Mouse (Mus musculus): ENCODE results near the gene Frrs1. TPM values are rescaled to one million over a fixed set of nuclear protein-coding genes. Genes with fewer than 3 reads are reported as not detected.

The Frrs1 gene
- polyA plus RNA-seq, 1 experiment from 2014 or later = 7.5 TPM

DNA sequence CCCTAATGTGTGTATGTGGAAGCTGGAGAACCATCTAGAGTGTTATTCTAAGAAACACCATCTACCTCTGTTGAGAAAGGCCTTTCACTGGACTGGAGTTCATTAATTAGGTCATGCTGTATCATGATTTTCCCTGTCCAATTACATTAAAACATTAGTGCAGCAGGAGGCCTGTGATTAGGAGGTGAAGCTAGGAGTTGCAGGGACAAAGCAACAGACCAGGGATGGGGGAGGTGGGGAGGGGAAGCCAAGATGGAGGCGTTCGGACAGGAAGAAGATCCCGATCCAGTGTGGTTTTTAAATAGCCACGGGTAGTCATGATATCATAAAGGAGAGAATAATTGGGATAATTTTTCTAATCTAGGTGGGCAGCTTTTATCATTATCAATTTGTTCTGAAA is 57.8 kb downstream of the Frrs1 start:
- Histone ChIP-seq H3K36me3 (ENCODE audit: control insufficient read depth, insufficient read depth, low read length) (no peaks in the 10 kb centered on the region), H3K4me2 (ENCODE audit: low read depth, low read length) (no peak overlapping the region), H3K4me3 (ENCODE audit: low read length) (no peak overlapping the region), H3K4me1 (replicated peaks; ENCODE audit: control insufficient read depth, insufficient read depth, low read length) (no peaks in the 10 kb centered on the region), H3K27ac (ENCODE audit: low read length) (no peak overlapping the region), H3K27me3 (ENCODE audit: control insufficient read depth, insufficient read depth, low read depth, low read length) (no peaks in the 10 kb centered on the region), H3K9ac (ENCODE audit: low read length) (no peak overlapping the region), H3K9me3 (ENCODE audit: control insufficient read depth, low read length) (no peaks in the 10 kb centered on the region)
- 88% methylated on average over 4 of the region's 4 CpGs for WGBS
- no peak for ATAC-seq (ENCODE audit: low read depth)

DNA sequence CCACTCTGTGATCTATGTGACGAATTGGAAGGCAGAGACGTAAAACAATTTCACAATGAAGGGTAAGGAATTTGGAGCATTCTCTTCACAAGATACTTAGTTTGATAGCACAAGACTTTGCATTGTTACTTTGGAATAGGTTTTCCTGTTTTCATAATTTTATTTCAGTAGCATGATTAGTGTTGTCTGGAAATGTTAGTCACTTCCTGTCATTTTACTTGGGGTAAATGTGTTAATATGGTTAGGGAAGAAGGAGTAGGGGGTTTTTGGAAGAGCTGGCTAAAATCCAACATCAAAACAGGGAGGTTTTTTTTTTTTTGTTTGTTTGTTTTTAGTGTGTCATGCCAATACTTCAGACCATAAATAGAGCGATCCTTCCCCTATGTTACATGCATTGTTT is 62.3 kb downstream of the Frrs1 start:
- WGBS = 54% methylated on average over 3 of the region's 3 CpGs
- Histone ChIP-seq H3K27me3 (ENCODE audit: control insufficient read depth, insufficient read depth, low read depth, low read length) (peaks cover 7% of the 10 kb centered on the region), H3K9ac (ENCODE audit: low read length) (no peak overlapping the region), H3K4me3 (ENCODE audit: low read length) (no peak overlapping the region), H3K27ac (ENCODE audit: low read length) (no peak overlapping the region), H3K36me3 (ENCODE audit: control insufficient read depth, insufficient read depth, low read length) (no peaks in the 10 kb centered on the region), H3K4me1 (replicated peaks; ENCODE audit: control insufficient read depth, insufficient read depth, low read length) (no peaks in the 10 kb centered on the region), H3K4me2 (ENCODE audit: low read depth, low read length) (no peak overlapping the region), H3K9me3 (ENCODE audit: control insufficient read depth, low read length) (no peaks in the 10 kb centered on the region)
- no peak for ATAC-seq (ENCODE audit: low read depth)

DNA sequence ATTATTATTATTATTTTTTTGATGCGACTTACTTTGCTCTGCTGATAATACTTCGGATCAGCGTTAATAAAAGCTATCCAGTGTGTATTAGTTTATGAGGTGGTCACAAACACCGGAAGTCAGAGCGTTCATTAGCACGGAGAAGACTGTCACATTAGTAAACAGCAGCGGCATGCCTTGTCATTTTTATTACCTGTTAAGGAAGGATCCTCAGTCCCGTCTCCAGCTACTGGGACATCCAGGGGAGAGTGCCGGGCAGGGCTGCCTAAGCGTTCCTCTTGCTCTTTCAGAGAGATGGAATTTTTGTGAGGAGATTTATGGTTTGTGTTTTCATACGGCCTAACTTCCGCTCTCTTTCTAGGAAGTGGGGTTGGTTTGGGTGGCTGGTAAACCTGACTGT is 63.8 kb downstream of the Frrs1 start:
- H3K27me3 ChIP-seq (ENCODE audit: control insufficient read depth, insufficient read depth, low read depth, low read length) = peaks cover 11% of the 10 kb centered on the region
- no peak for ATAC-seq (ENCODE audit: low read depth)

DNA sequence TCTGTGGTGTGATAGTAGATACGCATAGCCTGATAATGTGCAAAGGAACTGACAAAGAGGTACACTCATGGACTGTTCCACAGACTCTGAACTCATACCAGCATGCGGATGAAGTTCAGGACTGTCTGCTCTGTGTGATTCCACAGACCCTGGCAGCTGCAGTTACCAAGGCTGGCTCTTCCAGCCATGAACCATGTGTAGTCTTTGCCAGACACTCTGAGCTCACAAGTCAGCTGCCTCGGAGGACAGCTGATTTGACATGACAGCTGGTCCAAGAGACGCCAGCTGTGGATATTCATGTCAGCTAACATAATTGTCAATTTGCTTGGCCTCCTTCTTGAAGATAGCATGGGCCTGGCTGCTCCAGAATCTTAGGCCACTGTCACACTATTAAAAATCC is 69.7 kb downstream of the Frrs1 start:
- H3K9ac ChIP-seq (ENCODE audit: low read length) = no peak overlapping the region
- WGBS = 57% methylated on average over 4 of the region's 4 CpGs
- H3K36me3 ChIP-seq (ENCODE audit: control insufficient read depth, insufficient read depth, low read length) = no peaks in the 10 kb centered on the region
- H3K9me3 ChIP-seq (ENCODE audit: control insufficient read depth, low read length) = no peaks in the 10 kb centered on the region
- no peak overlapping the region for H3K27ac ChIP-seq (ENCODE audit: low read length)
- H3K4me3 ChIP-seq (ENCODE audit: low read length) = no peak overlapping the region
- H3K4me1 ChIP-seq (replicated peaks; ENCODE audit: control insufficient read depth, insufficient read depth, low read length) = 0 out of 2 replicates have a peak, but pooled peaks cover 3% of the 10 kb centered on the region
- H3K27me3 ChIP-seq (ENCODE audit: control insufficient read depth, insufficient read depth, low read depth, low read length) = peaks cover 6% of the 10 kb centered on the region
- ATAC-seq (ENCODE audit: low read depth) = peak; percentile 93
- H3K4me2 ChIP-seq (ENCODE audit: low read depth, low read length) = no peak overlapping the region

More for the DNA sequence above, 63.8 kb downstream of the Frrs1 start:
- no peak overlapping the region for H3K27ac ChIP-seq (ENCODE audit: low read length)
- H3K4me2 ChIP-seq (ENCODE audit: low read depth, low read length) = peak overlapping the region; percentile 39
- no peaks in the 10 kb centered on the region for H3K4me1 ChIP-seq (replicated peaks; ENCODE audit: control insufficient read depth, insufficient read depth, low read length)
- no peak overlapping the region for H3K9ac ChIP-seq (ENCODE audit: low read length)
- no peaks in the 10 kb centered on the region for H3K36me3 ChIP-seq (ENCODE audit: control insufficient read depth, insufficient read depth, low read length)
- 46% methylated on average over 12 of the region's 12 CpGs for WGBS
- H3K4me3 ChIP-seq (ENCODE audit: low read length) = peak overlapping the region; percentile 23; the same call in 1 of the 2 replicates
- H3K9me3 ChIP-seq (ENCODE audit: control insufficient read depth, low read length) = no peaks in the 10 kb centered on the region

DNA sequence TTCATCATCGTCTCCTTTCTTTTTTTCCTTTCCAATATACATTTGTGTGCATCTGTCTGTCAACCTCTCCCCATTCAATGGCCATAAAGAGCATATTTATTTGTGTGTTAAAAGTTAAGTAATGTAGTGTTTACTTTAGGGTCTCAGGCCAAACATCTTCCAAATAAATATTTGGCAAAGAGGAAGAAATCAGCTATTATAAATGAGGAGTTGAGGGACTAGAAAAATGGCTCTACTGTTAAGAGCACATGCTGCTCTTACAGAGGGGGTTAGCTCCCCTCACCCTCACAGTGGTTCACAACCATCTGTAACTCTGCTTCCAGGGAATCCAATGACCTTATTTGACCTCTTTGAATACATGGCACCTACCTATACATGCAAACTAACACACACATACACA is 73.9 kb downstream of the Frrs1 start:
- Histone ChIP-seq H3K9me3 (ENCODE audit: control insufficient read depth, low read length) (peaks cover under 1% of the 10 kb centered on the region; the same call in 1 of the 2 replicates), H3K4me1 (replicated peaks; ENCODE audit: control insufficient read depth, insufficient read depth, low read length) (0 out of 2 replicates have a peak, but pooled peaks cover 3% of the 10 kb centered on the region), H3K9ac (ENCODE audit: low read length) (no peak overlapping the region), H3K27ac (ENCODE audit: low read length) (no peak overlapping the region), H3K4me3 (ENCODE audit: low read length) (no peak overlapping the region), H3K27me3 (ENCODE audit: control insufficient read depth, insufficient read depth, low read depth, low read length) (no peaks in the 10 kb centered on the region), H3K36me3 (ENCODE audit: control insufficient read depth, insufficient read depth, low read length) (no peaks in the 10 kb centered on the region), H3K4me2 (ENCODE audit: low read depth, low read length) (no peak overlapping the region)
- peak; percentile 62 for ATAC-seq (ENCODE audit: low read depth)
- WGBS = 46% methylated on average over 1 of the region's 1 CpGs

DNA sequence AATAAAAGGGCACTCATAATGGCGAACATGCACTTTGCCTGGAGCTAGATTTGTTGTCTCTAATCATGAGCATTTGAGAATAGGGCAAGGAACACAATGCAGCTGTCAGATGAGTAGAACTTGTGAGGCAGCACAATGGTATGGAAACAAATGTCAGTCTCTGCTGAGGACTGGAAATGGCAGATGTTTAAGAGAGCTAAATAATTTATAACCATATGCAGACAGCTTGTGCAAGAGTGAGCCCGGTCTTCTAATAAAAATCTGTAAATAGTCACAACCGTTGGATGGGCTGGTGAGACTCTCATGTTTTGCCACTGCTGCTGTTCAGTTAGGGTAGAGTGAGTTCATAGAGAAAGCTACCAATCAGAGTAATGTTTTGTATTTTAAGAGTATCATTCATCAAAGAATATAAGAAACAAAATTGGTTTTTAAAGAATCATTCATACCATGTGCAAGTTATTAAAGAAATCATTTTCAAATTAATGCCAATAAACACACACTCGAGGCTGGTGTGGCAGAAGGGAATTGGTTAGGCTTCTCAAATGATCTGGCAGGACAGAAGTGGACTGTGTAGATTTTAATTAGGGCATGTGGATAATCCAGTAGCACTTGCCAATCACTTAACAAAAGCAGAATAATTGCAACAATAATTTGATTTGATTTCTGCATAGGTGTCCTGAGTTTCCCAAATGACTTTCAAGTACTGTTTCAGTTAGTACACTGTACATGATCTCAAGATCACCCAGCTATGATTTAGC is 77.8 kb downstream of the Frrs1 start:
- H3K9ac ChIP-seq (ENCODE audit: low read length) = no peak overlapping the region
- peaks cover 3% of the 10 kb centered on the region; the same call in 1 of the 2 replicates for H3K4me1 ChIP-seq (replicated peaks; ENCODE audit: control insufficient read depth, insufficient read depth, low read length)
- peaks cover 5% of the 10 kb centered on the region for H3K9me3 ChIP-seq (ENCODE audit: control insufficient read depth, low read length)
- 59% methylated on average over 4 of the region's 4 CpGs for WGBS
- no peak overlapping the region for H3K4me3 ChIP-seq (ENCODE audit: low read length)
- no peak for ATAC-seq (ENCODE audit: low read depth)
- no peak overlapping the region for H3K27ac ChIP-seq (ENCODE audit: low read length)
- H3K4me2 ChIP-seq (ENCODE audit: low read depth, low read length) = no peak overlapping the region
- no peaks in the 10 kb centered on the region for H3K36me3 ChIP-seq (ENCODE audit: control insufficient read depth, insufficient read depth, low read length)
- no peaks in the 10 kb centered on the region; the same call in 1 of the 2 replicates for H3K27me3 ChIP-seq (ENCODE audit: control insufficient read depth, insufficient read depth, low read depth, low read length)

DNA sequence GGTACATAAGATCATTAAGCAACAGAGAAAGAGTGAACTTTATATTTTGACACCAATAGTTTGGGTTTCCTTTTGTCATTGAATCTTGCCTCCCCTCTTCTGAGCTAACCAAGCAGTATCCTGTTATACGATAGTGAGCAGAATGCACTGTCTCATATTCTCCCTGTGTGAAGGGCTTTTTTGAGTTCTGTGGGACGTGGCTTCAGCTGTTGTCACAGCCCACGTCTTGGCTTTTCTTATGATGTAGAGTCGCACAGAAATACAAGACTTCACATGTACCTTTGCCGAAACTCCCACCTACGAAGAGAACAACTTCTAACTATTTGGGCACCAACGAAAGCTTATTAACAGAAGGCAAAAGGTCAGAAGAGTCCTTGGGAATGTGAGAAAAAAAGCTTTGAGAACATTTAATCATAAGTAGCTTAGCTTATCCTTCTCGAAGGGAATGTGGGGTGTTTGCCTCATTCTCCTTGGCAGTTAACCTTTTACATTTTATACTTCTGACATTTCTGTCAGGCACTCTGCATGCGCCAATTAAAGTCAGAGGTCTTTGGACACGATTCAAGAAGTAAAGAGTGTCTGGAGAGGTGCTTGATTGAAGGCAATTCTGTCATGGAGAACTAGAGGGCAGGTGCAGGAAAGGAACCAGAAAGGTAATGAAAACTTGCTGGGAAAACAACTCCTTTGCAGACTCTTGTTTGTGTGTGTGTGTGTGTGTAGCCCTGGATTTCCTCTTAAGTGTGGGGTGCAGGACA is 81.7 kb downstream of the Frrs1 start:
- Histone ChIP-seq H3K9ac (ENCODE audit: low read length) (no peak overlapping the region), H3K4me2 (ENCODE audit: low read depth, low read length) (0 out of 2 replicates have a peak overlapping the region, but pooled peaks have one; percentile 19), H3K9me3 (ENCODE audit: control insufficient read depth, low read length) (peaks cover 5% of the 10 kb centered on the region), H3K36me3 (ENCODE audit: control insufficient read depth, insufficient read depth, low read length) (no peaks in the 10 kb centered on the region), H3K27me3 (ENCODE audit: control insufficient read depth, insufficient read depth, low read depth, low read length) (no peaks in the 10 kb centered on the region; the same call in 1 of the 2 replicates), H3K27ac (ENCODE audit: low read length) (peak overlapping the region; percentile 49), H3K4me3 (ENCODE audit: low read length) (no peak overlapping the region), H3K4me1 (replicated peaks; ENCODE audit: control insufficient read depth, insufficient read depth, low read length) (peaks cover 3% of the 10 kb centered on the region; the same call in 1 of the 2 replicates)
- peak; percentile 81 for ATAC-seq (ENCODE audit: low read depth)
- WGBS = 53% methylated on average over 10 of the region's 10 CpGs

DNA sequence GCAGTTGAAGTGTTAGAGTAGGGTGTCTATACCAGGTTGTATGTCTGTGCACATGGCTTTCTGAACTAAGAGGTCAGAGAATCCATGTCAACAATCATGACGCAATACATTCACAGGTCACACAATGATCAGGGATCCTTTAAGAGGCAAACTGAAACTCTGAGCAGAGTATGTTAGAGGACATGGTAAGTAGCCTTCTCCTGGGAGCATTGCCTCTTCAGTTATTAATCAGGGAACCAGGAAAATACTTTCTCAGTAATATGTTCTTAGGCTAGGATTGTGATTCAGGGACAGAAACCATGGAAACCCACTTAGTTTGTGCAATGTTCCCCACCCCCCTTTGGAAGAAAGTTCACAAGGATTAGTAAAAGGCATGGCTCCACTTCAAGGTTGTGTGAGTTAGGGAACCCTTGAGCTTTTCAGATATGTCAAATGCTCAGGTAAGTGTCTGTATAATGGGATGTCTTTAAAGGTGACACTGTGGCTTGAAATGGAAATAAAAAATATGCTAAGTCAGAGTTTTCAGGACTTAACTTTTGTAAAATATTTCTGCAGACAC is 82.4 kb downstream of the Frrs1 start:
- Histone ChIP-seq H3K9ac (ENCODE audit: low read length) (no peak overlapping the region), H3K27me3 (ENCODE audit: control insufficient read depth, insufficient read depth, low read depth, low read length) (no peaks in the 10 kb centered on the region; the same call in 1 of the 2 replicates), H3K27ac (ENCODE audit: low read length) (peak overlapping the region; percentile 23), H3K4me2 (ENCODE audit: low read depth, low read length) (no peak overlapping the region), H3K4me1 (replicated peaks; ENCODE audit: control insufficient read depth, insufficient read depth, low read length) (peaks cover 3% of the 10 kb centered on the region; the same call in 1 of the 2 replicates), H3K9me3 (ENCODE audit: control insufficient read depth, low read length) (peaks cover 5% of the 10 kb centered on the region), H3K36me3 (ENCODE audit: control insufficient read depth, insufficient read depth, low read length) (no peaks in the 10 kb centered on the region), H3K4me3 (ENCODE audit: low read length) (no peak overlapping the region)
- peak; percentile 52 for ATAC-seq (ENCODE audit: low read depth)
- 55% methylated on average over 1 of the region's 1 CpGs for WGBS

DNA sequence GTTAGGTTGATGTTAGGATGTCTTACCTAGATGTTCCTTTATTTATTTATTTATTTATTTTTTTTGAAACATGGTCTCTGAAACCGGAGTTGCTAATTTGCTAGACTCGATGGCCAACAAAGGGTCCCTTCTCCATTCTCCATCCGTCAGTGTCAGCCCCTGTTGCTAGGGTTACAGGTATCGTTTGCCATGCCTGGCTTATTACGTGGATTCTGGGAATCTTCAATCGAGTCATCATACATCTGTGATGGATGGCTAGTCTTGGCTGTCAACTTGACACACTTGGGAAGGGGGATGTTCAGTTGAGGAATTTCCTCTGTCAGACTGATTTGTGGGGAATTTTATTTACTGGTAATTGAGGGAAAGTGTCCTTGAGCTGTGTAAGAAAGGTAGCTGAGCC is 83.5 kb downstream of the Frrs1 start:
- H3K4me2 ChIP-seq (ENCODE audit: low read depth, low read length) = no peak overlapping the region
- peaks cover 3% of the 10 kb centered on the region; the same call in 1 of the 2 replicates for H3K4me1 ChIP-seq (replicated peaks; ENCODE audit: control insufficient read depth, insufficient read depth, low read length)
- WGBS = 51% methylated on average over 6 of the region's 6 CpGs
- H3K9me3 ChIP-seq (ENCODE audit: control insufficient read depth, low read length) = peaks cover 5% of the 10 kb centered on the region
- H3K27ac ChIP-seq (ENCODE audit: low read length) = no peak overlapping the region
- no peaks in the 10 kb centered on the region for H3K36me3 ChIP-seq (ENCODE audit: control insufficient read depth, insufficient read depth, low read length)
- no peak for ATAC-seq (ENCODE audit: low read depth)
- H3K27me3 ChIP-seq (ENCODE audit: control insufficient read depth, insufficient read depth, low read depth, low read length) = no peaks in the 10 kb centered on the region; the same call in 1 of the 2 replicates
- no peak overlapping the region for H3K9ac ChIP-seq (ENCODE audit: low read length)
- H3K4me3 ChIP-seq (ENCODE audit: low read length) = no peak overlapping the region

Data from lung, embryonic 16.5 days (tissue).